Mouse (Mus musculus): Measurements from ENCODE around the gene 9530068E07Rik. TPM values are rescaled to one million over a fixed set of nuclear protein-coding genes. Genes with fewer than 3 reads are reported as not detected.
"Not testable (repeated sequence)": the region's sequence is repeated elsewhere in the genome, so short reads cannot be mapped to it uniquely, and the experiment has no call there.

The 9530068E07Rik gene
- total RNA-seq, 1 experiment from 2014 or later, result 146 TPM

DNA sequence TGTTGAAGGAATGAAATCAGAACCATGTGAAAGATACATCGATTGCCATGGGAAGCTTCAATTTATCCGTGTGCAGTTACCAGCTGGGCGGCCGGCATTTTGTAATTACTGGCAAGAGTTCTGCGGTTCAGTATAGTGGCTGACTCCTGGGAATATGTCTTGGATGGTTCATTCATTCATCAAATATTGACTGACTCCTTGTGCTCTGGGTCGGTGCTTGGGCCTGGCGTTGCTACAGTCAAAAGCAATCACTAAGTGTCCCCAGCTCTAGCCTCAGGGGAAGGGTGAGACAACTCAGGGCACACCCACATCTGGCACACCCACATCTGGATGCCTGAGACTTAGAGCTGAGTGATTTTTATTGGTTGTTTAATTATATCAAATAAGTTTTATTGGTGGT lies 22.4 kb upstream of the 9530068E07Rik start:
- DNase-seq, result no peak

DNA sequence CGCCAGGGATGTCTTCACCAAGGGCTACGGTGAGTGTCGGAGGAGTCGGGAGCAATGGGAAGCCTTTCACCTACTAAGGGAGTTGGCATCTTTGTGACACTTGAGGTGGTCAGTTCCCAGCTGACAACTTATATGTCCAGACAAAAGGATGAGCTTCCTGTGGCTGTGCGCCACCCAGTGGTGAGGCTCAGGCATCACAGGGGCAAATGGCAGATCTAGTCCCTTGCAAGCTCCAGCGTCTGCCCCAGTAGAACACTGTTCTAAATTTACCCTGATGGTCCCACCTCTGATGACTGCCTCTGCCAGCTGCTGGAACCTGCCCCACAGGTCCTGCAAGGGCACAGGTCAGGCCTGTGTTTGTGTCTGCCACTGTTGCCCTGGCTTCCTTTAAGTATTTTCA lies 21.9 kb upstream of the 9530068E07Rik start:
- DNase-seq, result peak; percentile 84

GRCm38 (mm10) chr11:52377579-52377978 lies 18.6 kb upstream of the 9530068E07Rik start:
- DNase-seq, result peak; percentile 74

GRCm38 (mm10) chr11:52379241-52379640 lies 17.0 kb upstream of the 9530068E07Rik start:
- no peak for DNase-seq

GRCm38 (mm10) chr11:52383741-52384140 lies 12.5 kb upstream of the 9530068E07Rik start:
- DNase-seq, result no peak

- DNase-seq, result no peak
Measured at GRCm38 (mm10) chr11:52384667-52385066, 11.6 kb upstream of the 9530068E07Rik start.

GRCm38 (mm10) chr11:52386892-52387291 lies 9.3 kb upstream of the 9530068E07Rik start:
- DNase-seq, result no peak

- no peak for DNase-seq
Measured at GRCm38 (mm10) chr11:52388150-52388549, 8.1 kb upstream of the 9530068E07Rik start.

DNA sequence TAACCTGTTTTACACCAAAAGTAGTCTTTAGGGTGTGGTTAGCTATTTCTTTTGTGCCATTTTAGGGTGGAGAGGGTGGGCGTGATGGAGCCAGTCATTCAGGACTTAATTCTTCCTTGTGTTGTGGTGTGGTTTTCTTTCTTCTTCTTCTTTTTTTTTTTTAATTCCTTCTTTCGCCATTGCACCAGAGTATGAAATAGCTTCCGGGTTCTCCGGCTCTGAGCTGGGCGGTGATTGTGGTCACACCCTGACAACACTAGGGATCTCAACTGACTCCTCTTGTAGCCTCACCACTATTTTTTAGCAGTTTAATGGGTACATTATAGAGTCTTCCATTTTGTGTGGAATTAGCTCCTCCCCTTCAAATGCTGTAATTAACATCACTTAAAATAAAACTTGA lies 7.2 kb upstream of the 9530068E07Rik start:
- not testable (repeated sequence) for DNase-seq

GRCm38 (mm10) chr11:52389933-52390332 lies 6.3 kb upstream of the 9530068E07Rik start:
- DNase-seq, result no peak

DNA sequence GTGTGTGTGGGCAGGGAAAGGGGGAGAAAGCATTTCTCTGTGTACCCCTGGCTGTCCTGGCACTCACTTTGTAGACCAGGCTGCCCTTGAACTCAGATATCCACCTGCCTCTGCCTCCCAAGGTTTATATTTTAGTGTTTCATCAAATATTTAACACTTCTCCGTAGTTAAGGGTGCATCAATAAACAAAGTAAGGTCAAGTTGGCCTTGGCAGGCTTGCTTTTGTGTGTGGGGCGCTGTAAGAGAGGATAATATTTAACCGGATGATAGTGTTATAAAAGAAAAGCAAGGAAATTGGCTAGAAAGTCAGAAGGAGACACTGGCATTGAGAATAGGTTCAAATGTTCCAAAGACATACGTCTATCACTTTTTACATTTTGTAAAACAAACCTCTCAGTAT lies 1.7 kb upstream of the 9530068E07Rik start:
- DNase-seq, result no peak

DNA sequence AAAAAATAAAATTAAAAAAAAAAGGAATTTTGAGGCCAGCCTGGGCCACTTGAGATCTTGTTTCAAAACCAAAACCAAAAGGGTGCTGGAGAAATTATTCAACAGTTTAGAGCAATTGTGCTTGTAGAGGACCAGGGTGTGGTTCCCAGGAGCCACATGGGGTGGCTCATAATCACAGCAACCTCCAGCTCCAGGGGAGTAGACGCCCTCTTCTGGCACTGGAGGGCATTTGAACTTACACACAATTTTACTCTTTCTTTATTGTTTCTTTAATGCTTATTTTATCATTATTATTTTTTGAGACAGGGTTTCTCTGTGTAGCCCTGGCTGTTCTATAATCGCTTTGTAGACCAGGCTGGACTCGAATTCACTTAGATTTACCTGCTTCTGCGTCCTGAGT lies 885 bp upstream of the 9530068E07Rik start:
- no peak for DNase-seq

- DNase-seq, result no peak
Measured at GRCm38 (mm10) chr11:52396597-52397188, 465 bp downstream of the 9530068E07Rik start.

GRCm38 (mm10) chr11:52397385-52397987 lies 1.3 kb downstream of the 9530068E07Rik start:
- DNase-seq, result no peak

- no peak for DNase-seq
Measured at GRCm38 (mm10) chr11:52401476-52401875, 5.2 kb downstream of the 9530068E07Rik start.

- DNase-seq, result no peak
Measured at GRCm38 (mm10) chr11:52402566-52402965, 6.3 kb downstream of the 9530068E07Rik start.

DNA sequence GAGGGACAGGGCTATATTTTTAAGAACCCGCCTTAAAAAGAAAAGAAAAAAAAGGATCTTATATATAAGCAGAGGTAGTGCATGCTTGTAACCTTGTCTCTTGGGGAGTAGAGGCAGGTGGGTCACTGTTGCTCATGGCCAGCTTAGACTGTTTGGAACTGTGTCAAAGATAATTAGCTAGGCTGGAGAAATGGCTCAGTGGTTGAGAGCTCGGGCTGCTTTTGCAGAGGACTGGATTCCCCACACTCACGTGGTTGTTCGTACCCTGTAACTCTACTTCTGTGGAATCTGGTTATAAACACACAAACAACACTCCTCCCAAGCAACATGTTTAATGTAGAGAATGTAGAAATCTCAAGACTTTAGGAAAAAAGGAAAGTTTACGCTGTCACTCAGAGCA lies 8.0 kb downstream of the 9530068E07Rik start:
- no peak for DNase-seq

GRCm38 (mm10) chr11:52405196-52405688 lies 9.0 kb downstream of the 9530068E07Rik start:
- DNase-seq, result no peak

GRCm38 (mm10) chr11:52409316-52409715 lies 13.1 kb downstream of the 9530068E07Rik start:
- no peak for DNase-seq

GRCm38 (mm10) chr11:52418358-52418757 lies 22.1 kb downstream of the 9530068E07Rik start:
- DNase-seq, result peak; percentile 42

DNA sequence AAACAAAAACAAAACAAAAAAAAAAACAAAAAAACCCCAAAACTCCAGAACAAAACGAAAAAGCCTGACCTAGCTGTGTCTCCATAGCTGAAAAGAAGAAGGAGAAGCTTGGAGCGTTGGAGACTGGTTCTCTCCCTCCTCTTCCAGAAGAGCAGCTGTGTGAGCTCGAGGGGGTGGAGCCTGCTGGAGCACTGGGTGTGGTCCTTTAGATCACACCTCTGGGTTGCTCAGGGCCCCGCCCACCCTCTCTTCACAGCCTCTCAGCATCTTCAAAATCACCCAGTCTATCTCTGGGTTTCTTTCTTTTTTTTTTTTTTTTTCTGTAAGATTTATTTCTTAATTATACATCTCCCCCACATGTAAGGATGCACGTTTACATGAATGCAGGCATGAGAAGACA lies 23.0 kb downstream of the 9530068E07Rik start:
- DNase-seq, result no peak

DNA sequence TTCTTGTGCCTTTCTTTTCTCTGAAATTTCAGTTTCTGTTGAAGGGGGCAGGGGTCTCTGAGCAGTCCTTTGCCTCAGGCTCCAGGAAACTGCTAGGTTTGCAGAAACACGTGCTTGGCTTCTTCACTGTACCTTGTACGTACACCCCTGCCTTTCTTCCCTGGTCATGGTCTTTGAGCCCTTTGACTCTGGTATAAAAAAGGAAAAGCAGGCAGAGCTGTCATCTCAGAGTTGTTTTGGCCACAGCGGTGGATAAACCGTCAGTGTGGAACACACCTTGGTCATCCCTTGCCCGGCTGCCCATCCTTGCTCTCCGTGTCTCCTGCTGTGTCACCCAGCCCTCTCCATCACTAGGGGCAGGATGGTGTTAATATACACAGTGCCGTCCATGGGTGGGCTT lies 23.6 kb downstream of the 9530068E07Rik start:
- no peak for DNase-seq

- no peak for DNase-seq
Measured at GRCm38 (mm10) chr11:52420296-52421052, 24.2 kb downstream of the 9530068E07Rik start.

Measured in adrenal gland, postnatal 14 days (tissue).